In genomic region chr12:85483155-85483554, GRCm38 (mm10) we compare ENCODE assay signal across 14 mouse cellular contexts. TPM values are rescaled to one million over a fixed set of nuclear protein-coding genes. Genes with fewer than 3 reads are reported as not detected.
DNase-seq lines count a peak whose midpoint lies in the region; ATAC-seq and TF ChIP-seq lines count a peak whose summit lies in the region.
"Had no signal": no experiment of that assay in that cellular context is flagged by ENCODE, and none has a peak within 500 bp of the region (broad histone marks: within the 10 kb centered on the region; RNA-seq: fewer than 3 reads in every experiment).

No protein-coding gene starts in this region.

- no peak overlapping the region for H3K9ac ChIP-seq in kidney, postnatal 0 days (ENCODE audit: low read depth, low read length)
- no peak overlapping the region for H3K9ac ChIP-seq in kidney, embryonic 14.5 days (ENCODE audit: low read depth, low read length)
- H3K9ac ChIP-seq: neural tube, embryonic 12.5 days had no signal

- H3K27ac ChIP-seq in kidney, postnatal 0 days = no peak overlapping the region
- no peak overlapping the region for H3K27ac ChIP-seq in kidney, embryonic 14.5 days (ENCODE audit: low read depth, low read length)
- H3K27ac ChIP-seq: neural tube, embryonic 12.5 days had no signal

- H3K9me3 ChIP-seq in kidney, postnatal 0 days (replicated peaks; ENCODE audit: low read length) = no peaks in the 10 kb centered on the region
- H3K9me3 ChIP-seq in kidney, embryonic 14.5 days (ENCODE audit: control insufficient read depth, low read length) = no peaks in the 10 kb centered on the region
- H3K9me3 ChIP-seq: neural tube, embryonic 12.5 days had no signal

- H3K4me1 ChIP-seq in kidney, postnatal 0 days (replicated peaks; ENCODE audit: insufficient read depth, low read length) = 0 out of 2 replicates have a peak, but pooled peaks cover 6% of the 10 kb centered on the region
- H3K4me1 ChIP-seq in kidney, embryonic 14.5 days (ENCODE audit: control insufficient read depth, insufficient read depth, low read length) = peaks cover 18% of the 10 kb centered on the region

- peak; percentile 64 for DNase-seq in CD4-positive, CD25-positive, alpha-beta regulatory T cell, adult 2 months (ENCODE audit: low read depth, low spot score)
- DNase-seq in kidney, postnatal 0 days (ENCODE audit: low spot score) = peak; percentile 54
- DNase-seq in kidney, postnatal 10 days = no peak
- DNase-seq in thymus, postnatal 14 days = peak; percentile 28
- no peak for DNase-seq in thymus, adult 18-20 months
- DNase-seq in frontal cortex, postnatal 10 days (ENCODE audit: low spot score in 2 of 2) = no peak
- DNase-seq: cerebellum, postnatal 36 days; gastrocnemius, postnatal 36 days; kidney, adult 8-10 months; liver; right cerebral cortex, postnatal 25 days had no signal

- H3K27me3 ChIP-seq in kidney, postnatal 0 days (ENCODE audit: insufficient read depth, low read length) = no peaks in the 10 kb centered on the region
- H3K27me3 ChIP-seq in kidney, embryonic 14.5 days (ENCODE audit: control insufficient read depth, insufficient read depth, low read length) = no peaks in the 10 kb centered on the region
- H3K27me3 ChIP-seq: neural tube, embryonic 12.5 days had no signal

- TF ChIP-seq CTCF in kidney, postnatal 0 days (IDR thresholded peaks at IDR 0.05; ENCODE audit: low read depth) = peak; percentile 56

- H3K36me3 ChIP-seq in kidney, postnatal 0 days (ENCODE audit: insufficient read depth, low read length) = no peaks in the 10 kb centered on the region
- H3K36me3 ChIP-seq in kidney, embryonic 14.5 days (ENCODE audit: control insufficient read depth, insufficient read depth, low read length) = no peaks in the 10 kb centered on the region
- H3K36me3 ChIP-seq: neural tube, embryonic 12.5 days had no signal

- no peak overlapping the region for H3K4me2 ChIP-seq in kidney, postnatal 0 days (ENCODE audit: low read length)
- no peak overlapping the region for H3K4me2 ChIP-seq in kidney, embryonic 14.5 days (replicated peaks; ENCODE audit: low read depth, low read length)
- H3K4me2 ChIP-seq: neural tube, embryonic 12.5 days had no signal

- ATAC-seq in CD4-positive, CD25-positive, alpha-beta regulatory T cell, adult 4 months = no peak
- ATAC-seq in kidney, postnatal 0 days (replicated peaks; ENCODE audit: low FRiP score, low read depth) = no peak
- no peak for ATAC-seq in kidney, embryonic 14.5 days (ENCODE audit: low FRiP score, low TSS enrichment)

- 31% methylated on average over 4 of the region's 4 CpGs for WGBS in kidney, postnatal 0 days
- 29% methylated on average over 4 of the region's 4 CpGs for WGBS in kidney, embryonic 14.5 days

- no peak overlapping the region for H3K4me3 ChIP-seq in kidney, postnatal 0 days (replicated peaks; ENCODE audit: low read depth, low read length)
- no peak overlapping the region for H3K4me3 ChIP-seq in kidney, embryonic 14.5 days (ENCODE audit: low read length)
- H3K4me3 ChIP-seq: neural tube, embryonic 12.5 days had no signal

RNA-seq across cellular contexts. Expression of gene Fos, which starts 9.5 kb away (rescaled TPM):
- polyA plus RNA-seq in CD4-positive, CD25-positive, alpha-beta regulatory T cell, adult 4 months (2017; shearing (Covaris generic)) = 10 to 100 TPM; 11.3 to 39.0 TPM
- 3.5 and 3.9 TPM in 2 replicates for polyA plus RNA-seq in kidney, postnatal 0 days (2015; fragmentation: Nextera tagmentation; extraction: Ambion mirVana)
- 1.6 and 3.0 TPM in 2 replicates for polyA plus RNA-seq in kidney, embryonic 14.5 days (2014; fragmentation: Nextera tagmentation; extraction: Ambion mirVana)

Comparison
In these comparisons a context has a peak if more than half of its experiments do, and no peak if none do; other contexts are left out.
1. DNase-seq: peak in CD4-positive, CD25-positive, alpha-beta regulatory T cell, adult 2 months (single experiment), kidney, postnatal 0 days (single experiment) and thymus, postnatal 14 days (single experiment); none in kidney, postnatal 10 days (single experiment), thymus, adult 18-20 months (0 of 2) and frontal cortex, postnatal 10 days (0 of 2).